Mouse (Mus musculus): ENCODE measurements around the gene AU040320.
A peak's percentile ranks its signal among the peaks of the same experiment; 100 is the strongest.

Gene AU040320

DNA sequence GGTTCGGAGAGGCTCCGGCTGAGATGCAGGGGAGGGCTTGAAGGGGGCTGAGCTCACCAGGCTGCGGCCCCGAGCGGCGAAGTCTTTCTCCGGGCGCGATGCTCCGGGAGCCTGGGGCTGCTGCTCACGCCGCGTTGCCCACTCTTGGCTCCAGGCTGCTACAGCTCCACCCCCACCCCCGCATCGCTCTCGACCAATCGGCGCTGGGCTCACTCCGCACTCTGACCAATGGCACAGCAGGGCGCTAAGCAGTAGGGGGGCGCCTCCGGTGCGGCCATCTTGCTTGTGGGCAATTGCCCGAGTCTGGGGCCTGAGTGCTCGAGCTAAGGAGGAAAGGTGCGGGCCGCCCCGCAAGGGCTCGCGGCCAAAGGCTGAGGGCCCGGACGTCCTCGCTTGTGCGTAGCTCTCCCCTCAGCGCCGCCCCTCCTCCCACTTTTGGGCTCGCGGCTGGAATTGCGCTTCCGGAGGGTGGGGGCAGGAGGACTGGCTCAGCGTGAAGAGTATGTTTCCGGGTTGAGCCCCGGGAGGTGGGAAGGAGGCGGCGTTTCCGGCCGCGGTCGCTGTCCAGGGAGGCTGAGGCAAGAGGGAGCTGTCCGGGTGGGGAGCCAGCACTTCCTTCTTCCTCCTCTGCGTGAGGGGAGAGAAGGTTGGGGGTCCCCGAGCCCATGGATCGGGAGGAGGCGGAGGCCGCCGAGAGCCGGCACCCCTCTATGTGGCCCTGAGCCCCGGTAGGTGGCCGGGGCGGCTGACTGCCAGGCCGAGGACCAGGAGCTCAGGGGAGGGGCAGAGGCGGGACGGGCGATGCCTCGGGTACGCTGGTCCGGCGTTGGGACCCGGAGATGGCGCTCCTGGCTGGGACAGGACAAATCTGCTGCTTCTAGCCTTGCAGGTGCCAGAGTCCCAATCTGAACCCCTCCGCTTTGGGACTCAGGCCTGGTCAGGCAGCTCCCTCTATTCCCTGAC is at the start of gene AU040320, which contains the start of gene Ncdn:
Gene AU040320 (plus strand): TSS at position 277 of the 963 bp plus-strand sequence.
Gene Ncdn (minus strand): TSS at position 171 of the 963 bp plus-strand sequence.
- peak; percentile 97 to 99 for DNase-seq

DNA sequence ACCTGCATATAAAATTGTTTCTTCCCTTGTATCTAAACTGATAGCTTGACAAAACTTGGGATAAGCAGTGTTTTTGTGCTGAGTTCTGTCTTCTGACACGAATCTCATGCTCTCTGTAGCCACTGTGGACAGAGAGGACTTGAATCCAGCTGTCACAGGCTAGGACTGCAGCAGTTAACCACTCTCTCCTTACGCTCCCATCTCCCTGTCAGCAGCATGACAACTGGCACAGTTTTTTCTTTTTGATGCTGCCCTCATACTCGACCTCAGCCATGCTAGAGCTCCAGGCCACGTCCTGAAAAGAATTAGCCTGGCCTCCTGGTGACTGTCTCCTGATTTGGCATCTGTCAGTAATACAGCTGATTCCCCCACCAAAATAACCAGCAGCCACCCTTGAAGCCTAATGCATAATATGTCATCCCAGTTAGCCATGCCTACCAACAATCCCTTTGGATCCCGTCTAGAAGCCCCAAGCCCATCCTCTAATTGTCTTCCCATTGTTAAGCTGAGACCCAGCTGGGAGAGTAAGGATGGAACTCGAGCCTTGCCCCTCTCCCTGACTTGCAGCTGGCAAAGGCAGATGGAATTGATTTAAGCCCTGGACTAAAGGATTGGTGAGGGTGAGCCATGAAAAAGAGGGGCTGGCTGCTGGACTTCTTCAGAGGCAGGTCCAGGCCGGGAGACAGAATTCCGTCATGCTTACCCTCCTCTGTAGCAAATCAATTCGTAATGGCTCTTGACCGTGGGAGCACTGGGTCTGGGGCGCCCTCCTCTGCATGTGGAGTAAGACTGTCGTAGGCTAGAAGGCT is 46.5 kb upstream of the AU040320 start:
- DNase-seq, result no peak

DNA sequence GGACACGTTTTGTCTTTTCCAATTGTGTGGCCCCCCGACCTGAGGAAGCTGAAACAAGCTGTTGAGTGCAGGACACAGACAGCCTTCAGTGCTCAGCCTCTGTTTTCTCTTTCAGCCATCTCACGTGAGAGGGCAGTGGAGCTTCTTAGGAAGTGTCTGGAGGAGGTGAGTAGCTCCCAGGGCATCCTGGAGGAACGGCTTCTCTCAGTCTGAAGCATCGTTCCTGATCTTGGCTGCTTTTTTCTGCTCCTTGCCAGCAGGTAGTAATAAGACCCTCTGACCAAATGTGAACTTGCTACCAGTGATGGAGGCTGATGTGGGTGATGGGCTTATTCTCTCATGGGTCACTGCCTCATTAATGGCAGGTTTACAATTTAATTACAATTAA is 45.9 kb upstream of the AU040320 start:
- no peak for DNase-seq

DNA sequence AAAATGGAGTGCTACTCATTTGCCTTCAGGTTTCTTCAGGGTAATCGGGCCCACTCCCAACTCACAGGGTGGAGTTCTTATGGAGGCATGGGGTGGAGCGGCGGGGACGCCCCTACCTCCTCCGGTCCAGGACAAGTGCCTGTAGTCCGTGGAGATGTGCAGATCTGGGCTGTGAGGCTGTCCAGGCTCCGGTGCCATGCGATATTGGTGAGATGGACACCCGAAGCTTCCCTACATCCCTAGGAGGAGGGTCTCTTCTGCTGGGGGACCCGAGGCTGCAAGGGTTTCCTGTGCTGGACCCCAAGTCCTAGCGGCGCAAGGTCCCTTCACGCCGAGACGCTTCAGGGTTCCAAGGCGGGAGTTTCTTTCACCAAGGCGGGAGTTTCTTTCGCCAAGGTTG is 21.2 kb upstream of the AU040320 start:
- DNase-seq, result no peak

DNA sequence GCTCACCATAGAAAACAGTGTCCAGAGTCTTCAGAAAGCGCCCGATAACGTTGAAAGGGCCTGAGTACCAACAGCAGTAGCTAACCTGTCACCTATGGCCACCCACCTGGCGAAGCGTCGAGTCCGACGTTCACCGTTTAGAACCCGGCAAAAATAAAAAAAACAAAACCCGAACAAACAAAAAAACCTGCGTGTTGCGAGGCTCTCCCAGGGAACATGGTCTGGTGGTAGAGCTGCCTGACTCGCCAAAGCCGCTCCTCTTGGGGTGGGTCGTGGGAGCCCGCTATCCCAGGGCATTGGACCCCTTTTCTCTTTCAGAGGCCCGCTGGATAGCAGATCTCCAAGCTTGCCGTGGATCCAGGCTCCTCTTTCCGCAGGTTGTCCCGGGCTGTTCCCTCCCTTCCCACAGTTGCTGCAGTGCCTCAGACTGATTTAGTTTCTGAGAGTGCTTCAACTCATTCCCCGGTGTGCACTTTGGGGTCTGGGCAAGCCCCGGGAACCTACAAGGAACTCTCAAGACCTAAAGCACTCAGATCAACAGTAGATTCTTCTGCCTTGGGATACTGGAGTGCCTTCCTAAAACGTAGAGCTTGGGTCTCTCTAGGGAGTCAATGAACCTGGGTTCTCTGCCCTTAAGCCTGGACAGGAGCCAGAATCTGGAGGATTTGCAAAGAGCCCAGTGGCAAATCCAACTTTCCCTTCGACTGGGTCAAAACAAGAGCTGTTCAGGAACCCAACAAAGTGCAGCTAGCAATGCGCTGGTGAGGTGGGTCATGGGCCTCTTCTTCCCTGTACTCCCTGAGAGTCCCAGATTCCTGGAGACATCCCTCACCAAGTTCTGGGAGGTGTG is 20.6 kb upstream of the AU040320 start:
- DNase-seq, result no peak

GRCm38 (mm10) chr4:126734001-126734603 is 19.2 kb upstream of the AU040320 start:
- no peak for DNase-seq

DNA sequence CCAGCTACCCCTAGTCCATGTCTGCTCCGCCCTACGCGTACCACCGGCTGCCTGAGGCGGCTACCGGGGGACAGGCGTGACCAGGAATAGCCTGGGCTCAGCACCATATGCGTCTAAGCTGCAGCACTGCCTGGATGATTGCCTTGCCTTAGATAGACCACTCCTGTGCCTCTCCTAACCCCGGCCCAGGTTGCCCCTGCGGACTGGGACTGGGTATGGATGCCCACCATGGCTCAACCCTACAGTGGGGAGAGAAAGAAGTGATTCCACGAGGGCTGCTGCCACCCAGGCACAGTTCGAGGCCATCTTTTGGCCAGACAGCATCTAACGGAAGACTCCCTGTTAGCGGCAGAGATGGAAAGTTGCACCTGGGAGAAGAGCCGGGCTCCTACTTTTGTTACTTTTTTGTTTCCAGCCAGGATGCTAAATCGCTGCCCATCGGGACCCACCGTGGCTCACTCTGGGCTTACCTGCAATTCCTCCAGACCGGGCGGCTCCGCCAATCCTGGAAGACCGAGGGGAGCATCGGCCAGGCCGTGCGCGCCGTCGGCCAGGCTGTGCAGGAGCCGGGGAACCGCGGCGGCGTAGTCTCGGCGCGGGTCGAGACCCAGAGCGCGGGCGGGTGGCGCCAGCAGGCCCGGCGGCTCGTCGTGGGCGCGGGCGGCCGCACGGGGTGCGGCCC is 18.5 kb upstream of the AU040320 start:
- DNase-seq, result no peak

DNA sequence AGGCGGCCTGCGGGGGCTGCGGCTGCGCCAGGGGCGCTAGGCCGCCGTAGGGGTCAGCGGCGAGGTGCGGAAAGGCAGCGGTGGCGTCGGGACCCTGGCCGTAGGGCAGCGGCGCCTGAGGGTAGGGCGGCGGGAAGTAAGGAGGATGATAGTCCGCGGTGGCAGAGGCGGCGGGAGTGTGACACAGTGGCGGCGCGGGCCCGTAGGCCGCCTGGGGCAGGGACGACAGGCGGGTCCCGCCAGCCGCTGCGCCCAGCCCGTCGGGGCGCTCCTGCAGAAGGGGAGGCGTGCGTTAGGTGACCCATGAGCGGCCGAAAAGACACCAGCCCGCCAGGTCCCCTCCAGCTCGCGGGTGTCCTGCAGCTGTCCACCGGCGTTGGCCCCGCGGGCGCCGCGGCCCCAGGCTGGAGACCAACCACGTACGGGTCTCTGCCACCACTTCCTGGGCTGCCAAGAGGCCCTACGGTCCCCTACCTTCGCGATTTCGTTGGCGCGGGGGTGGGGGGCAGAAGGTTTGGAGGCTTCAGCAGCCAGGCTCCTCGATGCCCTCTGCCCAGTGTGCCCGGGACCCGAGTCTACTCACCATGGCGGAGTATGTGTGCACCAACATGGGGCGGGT is 17.9 kb upstream of the AU040320 start:
- DNase-seq, result peak in 1 of 2 experiments; percentile 35

DNA sequence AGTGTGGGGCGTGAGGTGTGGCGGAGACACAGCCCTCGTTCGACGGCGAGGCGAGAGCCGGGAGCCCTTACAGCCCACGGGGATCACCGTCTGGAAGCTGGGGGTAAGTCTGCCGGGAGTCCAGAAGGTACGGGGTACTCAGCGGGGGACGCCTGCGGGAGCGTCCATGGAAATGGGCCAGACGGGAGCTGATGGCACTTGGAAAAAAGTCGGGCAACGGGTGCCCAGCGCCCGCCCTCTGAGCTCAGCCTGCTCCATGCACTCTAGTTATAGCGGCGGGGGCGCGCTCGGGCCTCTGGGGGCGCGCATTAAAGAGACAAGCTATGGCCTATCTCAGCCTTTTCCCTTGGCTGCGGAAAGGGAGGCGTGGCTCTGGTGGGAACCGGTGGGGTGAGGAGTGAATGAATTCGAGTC is 17.3 kb upstream of the AU040320 start, which contains the start of gene Tfap2e:
Gene Tfap2e (minus strand): TSS at position 240 of the 414 bp plus-strand sequence.
- peak; percentile 71 to 79 for DNase-seq

- peak in 1 of 2 experiments; percentile 52 for DNase-seq
Measured at GRCm38 (mm10) chr4:126739966-126740676, 13.2 kb upstream of the AU040320 start.

- DNase-seq, result peak; percentile 87
Measured at GRCm38 (mm10) chr4:126741448-126741847, 11.9 kb upstream of the AU040320 start.

- no peak for DNase-seq
Measured at GRCm38 (mm10) chr4:126742976-126743375, 10.4 kb upstream of the AU040320 start.

DNA sequence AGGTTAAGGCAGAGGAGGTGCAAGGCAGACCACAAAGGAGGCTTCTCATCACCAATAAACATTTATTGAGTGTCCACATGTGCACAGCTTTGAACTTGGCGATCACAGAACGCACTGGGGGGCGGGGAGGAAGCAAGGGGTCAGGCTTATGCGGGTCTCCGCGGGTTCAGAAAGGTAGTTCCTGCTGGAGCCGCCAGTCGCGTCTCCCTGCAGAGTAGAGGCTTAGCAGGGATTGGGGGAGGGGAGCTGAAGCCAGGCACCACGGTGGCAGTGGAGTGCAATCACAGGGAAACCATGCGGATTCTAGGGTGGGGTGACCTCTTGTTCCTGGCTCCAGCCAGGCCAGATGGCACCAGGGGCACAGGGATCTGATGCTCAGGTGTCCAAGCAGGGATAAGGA is 9.6 kb upstream of the AU040320 start:
- DNase-seq, result no peak

- DNase-seq, result no peak
Measured at GRCm38 (mm10) chr4:126744831-126745230, 8.5 kb upstream of the AU040320 start.

DNA sequence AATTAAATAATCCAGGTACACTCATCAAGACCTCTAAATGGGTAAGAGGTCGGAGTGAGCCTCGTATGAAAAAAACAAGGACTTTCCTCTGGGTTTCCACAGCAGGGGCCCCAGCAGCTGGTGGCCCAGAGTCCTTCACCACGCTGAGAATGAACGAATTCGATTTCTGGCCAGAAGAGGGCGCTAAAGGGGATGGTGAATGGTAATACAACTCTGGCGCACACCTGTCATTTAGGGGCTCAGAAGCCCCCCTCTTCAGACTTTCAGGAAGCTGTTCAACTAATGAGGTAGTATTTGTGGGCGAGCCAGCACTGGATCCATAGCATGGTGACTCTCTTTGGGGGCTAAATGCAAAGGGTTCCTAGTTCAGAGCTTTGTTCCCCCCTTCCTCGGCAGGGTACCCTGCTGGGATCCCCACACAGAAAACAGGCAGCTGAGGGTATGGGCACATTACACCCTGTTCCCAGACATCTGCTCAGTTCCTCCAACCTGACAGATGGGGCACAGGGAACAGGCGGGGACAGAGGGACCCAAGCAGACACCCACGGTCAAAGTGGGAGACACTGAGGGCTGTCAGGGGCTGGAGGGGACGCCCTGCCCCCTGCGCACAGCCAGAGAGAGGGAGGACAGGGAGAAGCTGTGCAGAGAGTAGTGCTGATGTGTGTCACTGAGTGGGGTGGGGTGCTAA is 7.7 kb upstream of the AU040320 start:
- DNase-seq, result peak; percentile 77

GRCm38 (mm10) chr4:126746194-126746840 is 7.0 kb upstream of the AU040320 start:
- no peak for DNase-seq

DNA sequence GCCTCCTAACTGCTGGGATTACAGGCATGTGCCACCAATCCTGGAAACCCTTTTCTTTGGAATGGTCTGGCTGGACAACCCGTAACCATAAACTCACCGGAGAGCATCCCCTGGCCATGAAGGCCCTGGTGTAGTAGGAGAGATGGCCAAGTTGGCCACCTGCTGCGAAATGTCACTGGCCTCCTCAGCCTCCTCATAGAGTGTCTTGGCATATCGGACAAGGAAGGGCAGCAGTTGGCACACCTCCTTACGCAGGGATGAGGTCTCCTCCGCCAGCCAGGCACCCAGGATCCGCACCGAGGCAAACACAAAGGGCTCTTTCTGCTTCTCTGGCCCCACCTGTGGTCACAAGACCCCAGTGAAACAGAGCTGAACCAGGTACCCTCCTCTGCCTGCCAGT is 5.0 kb upstream of the AU040320 start:
- DNase-seq, result no peak

DNA sequence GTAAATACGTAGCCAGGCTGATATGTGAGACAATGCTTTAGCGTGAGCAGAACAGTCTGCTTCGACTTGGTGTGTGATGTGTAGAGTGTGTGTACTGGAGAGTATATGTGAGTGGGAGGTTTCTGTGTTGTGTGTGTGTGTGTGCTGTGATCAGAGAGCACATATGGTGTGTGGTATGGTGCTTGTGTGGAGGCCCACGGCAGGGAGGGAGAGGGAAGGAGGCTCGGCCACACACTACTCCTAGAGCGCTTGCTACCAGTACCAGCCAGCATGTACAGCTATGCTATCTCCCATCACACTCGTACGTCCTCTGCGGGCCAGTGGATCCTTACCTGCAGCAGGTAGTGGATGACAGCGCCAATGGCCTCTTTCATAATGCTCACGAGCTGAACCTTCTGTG is 3.8 kb upstream of the AU040320 start:
- no peak for DNase-seq

Measured in kidney, postnatal 4 days (tissue).